In genomic region chr15:59708402-59708801, GRCm38 (mm10) we compare ENCODE assay signal across 11 mouse cellular contexts.
"Had no signal": no experiment of that assay in that cellular context is flagged by ENCODE, and none has a peak within 500 bp of the region (broad histone marks: within the 10 kb centered on the region; RNA-seq: fewer than 3 reads in every experiment).

No protein-coding gene starts in this region.

- DNase-seq: kidney, adult 11 months; kidney, postnatal 14 days; lung, adult 18-20 months; right cerebral cortex, postnatal 14 days; thymus, adult 2 months; thymus, postnatal 36 days had no signal

- H3K27ac ChIP-seq: kidney, embryonic 15.5 days; left cerebral cortex, adult 2 months; limb, embryonic 10.5 days; midbrain, embryonic 12.5 days; stomach, embryonic 15.5 days had no signal

- H3K4me1 ChIP-seq: kidney, embryonic 15.5 days; limb, embryonic 10.5 days; midbrain, embryonic 12.5 days; stomach, embryonic 15.5 days had no signal

- H3K4me3 ChIP-seq: kidney, embryonic 15.5 days; left cerebral cortex, adult 2 months; limb, embryonic 10.5 days; midbrain, embryonic 12.5 days; stomach, embryonic 15.5 days had no signal
